Mouse (Mus musculus) spleen, adult 2 months (tissue): ENCODE measurements at regions not wholly inside any gene's neighbourhood (a gene's known extent, or its start where the extent isn't known, plus 50 kb on each side); places are given as distances from the start of the nearest gene placed in this dataset.

Source experiments
- CTCF ChIP-seq: fragments of 200-500 bp; IDR thresholded peaks from 2 replicates; pipeline ENCODE4 v1.5.1; 2011; ENCODE audit warnings: mild to moderate bottlenecking, inconsistent platforms; ENCODE audit not compliant: insufficient read depth, insufficient read length, insufficient replicate concordance; ENCODE audit errors: extremely low read depth
- POLR2A ChIP-seq: fragments of 200-500 bp; IDR thresholded peaks from 2 replicates; pipeline ENCODE4 v1.6.1; 2011; ENCODE audit warnings: low read depth, low read length, inconsistent platforms

GRCm38 (mm10) chr11:64597305-64597704 is 160.9 kb upstream of the F930015N05Rik start:
- TF ChIP-seq CTCF (no peak), POLR2A (no peak)
